Mouse (Mus musculus) kidney, adult 2 months (tissue): Measurements from ENCODE around the gene Znrf2.

Experiments used
- CTCF ChIP-seq: fragments of 200-500 bp; conservative IDR thresholded peaks from 2 replicates; pipeline ENCODE4 v1.5.1; 2011; ENCODE audit warnings: low read depth, mild to moderate bottlenecking, control low read depth, low read length, moderate library complexity, mixed read lengths; ENCODE audit not compliant: insufficient read depth, insufficient read length
- POLR2A ChIP-seq: fragments of 200-500 bp; IDR thresholded peaks from one replicate; pipeline ENCODE4 v1.6.1; 2011; ENCODE audit warnings: low read depth, low read length, control low read depth

GRCm38 (mm10) chr6:54891384-54891783 is 74.7 kb downstream of the Znrf2 start:
- TF ChIP-seq CTCF (no peak), POLR2A (no peak)
